Mouse (Mus musculus) effector memory CD4-positive, alpha-beta T cell, adult 7 months (primary cell): Measurements from ENCODE around the gene Olfr920. TPM values are rescaled to one million over a fixed set of nuclear protein-coding genes. Genes with fewer than 3 reads are reported as not detected.

Experiments used
- polyA plus RNA-seq: library from polyadenylated mRNA; unstranded; fragments of 100-300 nt; shearing (Covaris generic); gene quantifications from one replicate; pipeline ENCODE4 v1.2.1, GENCODE M21; 2017

Olfr920 gene
- polyA plus RNA-seq, result not detected

DNA sequence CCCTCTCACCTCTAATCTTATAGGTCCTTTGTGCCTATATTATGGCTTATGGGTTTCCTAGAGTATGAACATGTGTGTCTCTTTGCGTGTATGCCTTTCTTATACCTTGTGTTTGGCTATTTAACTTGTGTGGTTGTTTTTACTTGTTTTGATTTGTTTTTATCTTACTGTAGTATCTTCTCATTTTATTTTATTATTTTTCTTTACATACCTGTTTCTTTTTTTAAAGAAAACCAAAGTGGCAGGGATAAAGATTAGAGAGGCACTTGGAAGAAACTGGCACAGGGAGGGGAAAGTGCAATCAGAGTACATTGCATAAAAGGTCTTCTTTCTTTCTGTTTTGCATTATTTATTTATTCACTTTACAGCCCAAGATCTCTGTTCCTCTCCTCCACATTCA lies at the start of gene Olfr920:
TSS of gene Olfr920 (plus strand) at position 301 of the 400 bp plus-strand sequence.

DNA sequence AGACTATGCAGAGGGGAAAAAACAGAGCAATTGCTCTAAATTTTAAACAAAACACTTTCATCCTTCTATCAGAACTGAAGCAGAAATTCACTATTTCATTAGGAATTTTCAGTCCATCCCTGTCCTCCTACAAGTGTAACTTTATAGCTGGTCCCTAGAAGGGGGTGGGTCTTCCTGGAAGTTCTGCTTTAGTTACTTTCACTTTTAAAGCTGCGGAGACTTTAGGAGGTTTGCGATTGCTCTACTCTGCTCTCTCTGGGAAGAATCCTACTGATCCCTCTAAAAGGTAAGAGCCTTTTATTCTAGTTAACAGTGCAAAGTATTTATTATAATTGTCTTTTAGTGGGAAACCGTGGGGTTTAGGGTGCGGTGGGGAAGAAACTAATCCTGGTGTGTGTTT lies 34.0 kb upstream of the Olfr920 start, which contains the start of gene Vwa5a:
TSS of gene Vwa5a (plus strand) at position 167 of the 400 bp plus-strand sequence.

DNA sequence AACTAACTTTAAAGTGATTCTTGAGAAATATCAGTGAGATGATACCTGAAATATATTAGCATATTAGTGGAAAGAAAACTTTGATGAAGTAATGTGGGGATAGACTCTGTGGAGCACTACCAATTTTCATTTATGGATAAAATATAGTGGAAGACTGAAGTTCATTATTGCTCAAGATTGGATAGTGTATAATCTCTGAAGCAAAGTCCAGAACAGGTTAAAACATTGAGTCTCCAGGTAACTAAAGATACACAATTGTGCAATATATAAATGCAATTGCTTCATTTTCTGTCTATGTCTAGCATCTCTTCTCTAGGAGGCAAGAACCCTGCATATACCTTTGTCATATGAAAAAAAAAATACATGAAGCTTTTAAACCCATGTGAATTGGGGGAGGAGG lies 20.7 kb downstream of the Olfr920 start, which contains the start of gene Olfr921:
TSS of gene Olfr921 (plus strand) at position 301 of the 400 bp plus-strand sequence.

Other genes with a start within 250 kb of the Olfr920 start
- not detected for gene Olfr911-ps1, start 230.7 kb upstream of the Olfr920 start, polyA plus RNA-seq
- gene Olfr910, start 214.4 kb upstream of the Olfr920 start, polyA plus RNA-seq, result not detected
- 0.06 TPM for gene Olfr912, start 172.1 kb upstream of the Olfr920 start, polyA plus RNA-seq
- not detected for gene Olfr913, start 159.5 kb upstream of the Olfr920 start, polyA plus RNA-seq
- gene Olfr914, start 147.2 kb upstream of the Olfr920 start, polyA plus RNA-seq, result not detected
- gene Olfr916, start 92.4 kb upstream of the Olfr920 start, polyA plus RNA-seq, result 0.22 TPM
- not detected for gene Olfr917, start 86.5 kb upstream of the Olfr920 start, polyA plus RNA-seq
- gene Olfr918, start 77.7 kb upstream of the Olfr920 start, polyA plus RNA-seq, result not detected
- gene Olfr919, start 48.6 kb upstream of the Olfr920 start, polyA plus RNA-seq, result not detected
- 28.5 TPM for gene Vwa5a, start 34.0 kb upstream of the Olfr920 start, polyA plus RNA-seq
- not detected for gene Olfr921, start 20.8 kb downstream of the Olfr920 start, polyA plus RNA-seq
- not detected for gene Olfr922, start 62.3 kb downstream of the Olfr920 start, polyA plus RNA-seq
- gene Olfr923, start 74.2 kb downstream of the Olfr920 start, polyA plus RNA-seq, result not detected
- not detected for gene Olfr924, start 92.2 kb downstream of the Olfr920 start, polyA plus RNA-seq
- not detected for gene Olfr26, start 102.8 kb downstream of the Olfr920 start, polyA plus RNA-seq
- not detected for gene Olfr926, start 124.8 kb downstream of the Olfr920 start, polyA plus RNA-seq
- gene Olfr930, start 177.5 kb downstream of the Olfr920 start, polyA plus RNA-seq, result not detected
- 0.11 TPM for gene Olfr933, start 220.0 kb downstream of the Olfr920 start, polyA plus RNA-seq
- 0.21 TPM for gene Olfr934, start 236.0 kb downstream of the Olfr920 start, polyA plus RNA-seq
- gene Olfr935, start 247.4 kb downstream of the Olfr920 start, polyA plus RNA-seq, result not detected